Mouse (Mus musculus): ENCODE results near the gene Dnah8.

DNA sequence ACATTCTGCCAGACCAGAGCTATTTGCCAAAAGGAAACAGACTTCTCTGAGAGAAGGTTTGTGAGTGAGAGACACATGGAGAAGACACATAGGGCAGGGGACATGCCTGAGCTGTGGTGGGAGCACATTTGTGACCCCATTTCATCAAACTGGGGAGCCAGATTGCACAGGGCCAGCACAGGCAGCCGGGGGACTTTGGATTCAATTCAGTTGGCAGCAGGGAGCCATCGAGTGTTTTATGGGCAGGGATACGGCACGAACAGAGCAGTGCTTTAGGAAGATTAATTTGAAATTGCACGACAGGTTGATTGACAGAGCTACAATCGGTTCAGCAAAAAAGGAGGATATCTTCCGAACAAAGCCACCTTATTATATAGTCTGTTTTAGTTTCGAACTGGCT lies 180.8 kb downstream of the Dnah8 start:
- no peak for TF ChIP-seq POLR2A (IDR thresholded peaks at IDR 0.05; ENCODE audit: control insufficient read depth, low read depth, low read length)
- no peak for TF ChIP-seq CTCF (IDR thresholded peaks at IDR 0.05; ENCODE audit: control insufficient read depth, insufficient read depth, insufficient replicate concordance, low read depth, low read length)
